Mouse (Mus musculus) neural tube, embryonic 14.5 days (tissue): ENCODE data around the gene Olfr1048. TPM values are rescaled to one million over a fixed set of nuclear protein-coding genes. Genes with fewer than 3 reads are reported as not detected.

ENCODE experiments used
- polyA plus RNA-seq: library from polyadenylated mRNA; unstranded; fragments of >200 nt; fragmentation: Nextera tagmentation; extraction: Ambion mirVana; gene quantifications from 2 replicates; pipeline ENCODE4 v1.2.1, GENCODE M21; 2014

Olfr1048 gene
- polyA plus RNA-seq, 1 experiment from 2014 or later = not detected

Other genes starting within 250 kb of the Olfr1048 start
- gene Olfr1031, start 250.0 kb downstream of the Olfr1048 start, polyA plus RNA-seq = not detected in 2 replicates
- gene Olfr1032, start 234.7 kb downstream of the Olfr1048 start, polyA plus RNA-seq = not detected in 2 replicates
- not detected in 2 replicates for gene Olfr1033, start 219.7 kb downstream of the Olfr1048 start, polyA plus RNA-seq
- gene Olfr1034, start 194.4 kb downstream of the Olfr1048 start, polyA plus RNA-seq = not detected in 2 replicates
- not detected in 2 replicates for gene Olfr1036, start 166.3 kb downstream of the Olfr1048 start, polyA plus RNA-seq
- gene Olfr1037, start 152.9 kb downstream of the Olfr1048 start, polyA plus RNA-seq = not detected in 2 replicates
- not detected in 2 replicates for gene Olfr1039, start 104.4 kb downstream of the Olfr1048 start, polyA plus RNA-seq
- not detected in 2 replicates for gene Olfr1040, start 93.6 kb downstream of the Olfr1048 start, polyA plus RNA-seq
- gene Olfr1042, start 78.5 kb downstream of the Olfr1048 start, polyA plus RNA-seq = not detected in 2 replicates
- not detected in 2 replicates for gene Olfr1043, start 72.8 kb downstream of the Olfr1048 start, polyA plus RNA-seq
- not detected in 2 replicates for gene Olfr1044, start 62.5 kb downstream of the Olfr1048 start, polyA plus RNA-seq
- gene Olfr52, start 54.6 kb downstream of the Olfr1048 start, polyA plus RNA-seq = not detected in 2 replicates
- gene Olfr1045, start 37.3 kb downstream of the Olfr1048 start, polyA plus RNA-seq = not detected in 2 replicates
- gene Olfr1046, start 21.0 kb downstream of the Olfr1048 start, polyA plus RNA-seq = not detected in 2 replicates
- not detected in 2 replicates for gene Olfr1047, start 8.9 kb downstream of the Olfr1048 start, polyA plus RNA-seq
- not detected in 2 replicates for gene Olfr1049, start 18.0 kb upstream of the Olfr1048 start, polyA plus RNA-seq
- gene Olfr1051, start 38.8 kb upstream of the Olfr1048 start, polyA plus RNA-seq = not detected in 2 replicates
- gene Olfr1052, start 52.2 kb upstream of the Olfr1048 start, polyA plus RNA-seq = not detected in 2 replicates
- not detected in 2 replicates for gene Olfr1053, start 75.0 kb upstream of the Olfr1048 start, polyA plus RNA-seq
- not detected in 2 replicates for gene Olfr1054, start 95.1 kb upstream of the Olfr1048 start, polyA plus RNA-seq
- not detected in 2 replicates for gene Olfr1055, start 110.0 kb upstream of the Olfr1048 start, polyA plus RNA-seq
- not detected in 2 replicates for gene Olfr1056, start 122.2 kb upstream of the Olfr1048 start, polyA plus RNA-seq
- gene Olfr1057, start 138.1 kb upstream of the Olfr1048 start, polyA plus RNA-seq = not detected in 2 replicates
- gene Olfr1058, start 148.3 kb upstream of the Olfr1048 start, polyA plus RNA-seq = not detected in 2 replicates
- gene Olfr1061, start 173.8 kb upstream of the Olfr1048 start, polyA plus RNA-seq = not detected in 2 replicates
- gene Olfr1062, start 186.5 kb upstream of the Olfr1048 start, polyA plus RNA-seq = not detected in 2 replicates
- not detected in 2 replicates for gene Olfr1065, start 210.3 kb upstream of the Olfr1048 start, polyA plus RNA-seq
- not detected in 2 replicates for gene Olfr1066, start 216.0 kb upstream of the Olfr1048 start, polyA plus RNA-seq
- not detected in 2 replicates for gene Olfr228, start 247.1 kb upstream of the Olfr1048 start, polyA plus RNA-seq